Mouse (Mus musculus) kidney, embryonic 14.5 days (tissue): ENCODE measurements around the gene Zfp644. TPM values are rescaled to one million over a fixed set of nuclear protein-coding genes. Genes with fewer than 3 reads are reported as not detected.
A peak's percentile ranks its signal among the peaks of the same experiment; 100 is the strongest.

Source experiments
- ATAC-seq: fragments of 200-750 bp; cut with Nextera tagmentation; 2 replicates; pipeline ENCODE4 v1.8.0; 2017; ENCODE audit warnings: moderate number of reproducible peaks, mild to moderate bottlenecking, moderate TSS enrichment, moderate library complexity; ENCODE audit not compliant: low FRiP score, low TSS enrichment
- H3K27ac ChIP-seq: fragments of 300-500 bp; sonication (generic); 2 replicates; pipeline ENCODE4 v1.5.1; 2014; ENCODE audit warnings: low read depth, mild to moderate bottlenecking, low read length, moderate library complexity, mixed read lengths
- H3K27me3 ChIP-seq: fragments of 300-500 bp; sonication (generic); 2 replicates; pipeline ENCODE4 v1.6.1; 2014; ENCODE audit warnings: mild to moderate bottlenecking, low read length; ENCODE audit not compliant: control insufficient read depth, insufficient read depth
- H3K36me3 ChIP-seq: fragments of 300-500 bp; sonication (generic); 2 replicates; pipeline ENCODE4 v1.6.1; 2014; ENCODE audit warnings: low read length, mixed read lengths; ENCODE audit not compliant: control insufficient read depth, insufficient read depth
- H3K4me1 ChIP-seq: fragments of 300-500 bp; sonication (generic); 2 replicates; pipeline ENCODE4 v1.6.1; 2014; ENCODE audit warnings: low read length, mixed read lengths; ENCODE audit not compliant: control insufficient read depth, insufficient read depth
- H3K4me2 ChIP-seq: fragments of 300-500 bp; sonication (generic); replicated peaks from 2 replicates; pipeline ENCODE4 v1.6.1; 2014; ENCODE audit warnings: low read depth, mild to moderate bottlenecking, low read length
- H3K4me3 ChIP-seq: fragments of 300-500 bp; sonication (generic); 2 replicates; pipeline ENCODE4 v1.5.1; 2014; ENCODE audit warnings: mild to moderate bottlenecking, low read length
- H3K9ac ChIP-seq: fragments of 300-500 bp; sonication (generic); 2 replicates; pipeline ENCODE4 v1.6.1; 2014; ENCODE audit warnings: low read depth, mild to moderate bottlenecking, low read length, moderate library complexity
- H3K9me3 ChIP-seq: fragments of 300-500 bp; sonication (generic); 2 replicates; pipeline ENCODE4 v1.6.1; 2016; ENCODE audit warnings: low read length; ENCODE audit not compliant: control insufficient read depth
- WGBS: fragments of 180-500 bp; shearing (Covaris S2); extraction: QIAGEN DNeasy Blood & Tissue Kit; methylation state at CpG from one replicate; pipeline ENCODE4 v1.1.7; 2014; 5-methylcytosine and 5-hydroxymethylcytosine counted together
- polyA plus RNA-seq: library from polyadenylated mRNA; unstranded; fragments of >200 nt; fragmentation: Nextera tagmentation; extraction: Ambion mirVana; gene quantifications from 2 replicates; pipeline ENCODE4 v1.2.1, GENCODE M21; 2014

Zfp644 gene
- polyA plus RNA-seq, 1 experiment from 2014 or later, result 107 TPM

GRCm38 (mm10) chr5:106709388-106710084 lies 12.4 kb upstream of the Zfp644 start:
- H3K36me3 ChIP-seq, result no peaks in the 10 kb centered on the region
- no peak overlapping the region for H3K4me2 ChIP-seq
- H3K9ac ChIP-seq, result no peak overlapping the region
- no peak overlapping the region for H3K4me3 ChIP-seq
- no peaks in the 10 kb centered on the region for H3K9me3 ChIP-seq
- ATAC-seq, result no peak
- H3K27ac ChIP-seq, result no peak overlapping the region
- no peaks in the 10 kb centered on the region for H3K27me3 ChIP-seq
- no peaks in the 10 kb centered on the region for H3K4me1 ChIP-seq
- WGBS, result 43% methylated on average over 11 of the region's 11 CpGs

- H3K27ac ChIP-seq, result no peak overlapping the region
- H3K36me3 ChIP-seq, result no peaks in the 10 kb centered on the region
- no peak overlapping the region for H3K4me3 ChIP-seq
- no peak for ATAC-seq
- H3K4me1 ChIP-seq, result no peaks in the 10 kb centered on the region
- no peak overlapping the region for H3K4me2 ChIP-seq
- no peak overlapping the region for H3K9ac ChIP-seq
- 84% methylated on average over 3 of the region's 3 CpGs for WGBS
- peaks cover 3% of the 10 kb centered on the region; the same call in 1 of the 2 replicates for H3K9me3 ChIP-seq
- no peaks in the 10 kb centered on the region for H3K27me3 ChIP-seq
These were observed 9.3 kb upstream of the Zfp644 start for GRCm38 (mm10) chr5:106706363-106706762.

GRCm38 (mm10) chr5:106705162-106705561 lies 8.1 kb upstream of the Zfp644 start:
- Histone ChIP-seq H3K4me2 (no peak overlapping the region), H3K9me3 (peaks cover 3% of the 10 kb centered on the region; the same call in 1 of the 2 replicates), H3K9ac (no peak overlapping the region), H3K27ac (no peak overlapping the region), H3K36me3 (no peaks in the 10 kb centered on the region), H3K4me3 (no peak overlapping the region), H3K27me3 (no peaks in the 10 kb centered on the region), H3K4me1 (no peaks in the 10 kb centered on the region)
- WGBS, result 75% methylated on average over 5 of the region's 5 CpGs
- no peak for ATAC-seq

GRCm38 (mm10) chr5:106695681-106696395 lies 1.2 kb downstream of the Zfp644 start:
- ATAC-seq, result peak; percentile 91
- Histone ChIP-seq H3K4me3 (peak overlapping the region; percentile 91), H3K9me3 (no peaks in the 10 kb centered on the region), H3K27me3 (no peaks in the 10 kb centered on the region), H3K4me1 (peaks cover 5% of the 10 kb centered on the region; the same call in 1 of the 2 replicates), H3K4me2 (peak overlapping the region; percentile 56), H3K36me3 (peaks cover 9% of the 10 kb centered on the region), H3K27ac (peak overlapping the region; percentile 100), H3K9ac (peak overlapping the region; percentile 97)
- WGBS, result 1% methylated on average over 51 of the region's 63 CpGs

- Histone ChIP-seq H3K4me2 (peak overlapping the region; percentile 56), H3K4me3 (peak overlapping the region; percentile 91), H3K36me3 (peaks cover 12% of the 10 kb centered on the region), H3K27ac (peak overlapping the region; percentile 100; the same call in 1 of the 2 replicates), H3K9ac (peak overlapping the region; percentile 97), H3K4me1 (peaks cover 5% of the 10 kb centered on the region; the same call in 1 of the 2 replicates), H3K9me3 (no peaks in the 10 kb centered on the region), H3K27me3 (no peaks in the 10 kb centered on the region)
- ATAC-seq, result no peak
- WGBS, result 33% methylated on average over 9 of the region's 9 CpGs
These were observed 1.9 kb downstream of the Zfp644 start for GRCm38 (mm10) chr5:106695141-106695540.

GRCm38 (mm10) chr5:106694683-106695082 lies 2.4 kb downstream of the Zfp644 start:
- Histone ChIP-seq H3K4me1 (peaks cover 5% of the 10 kb centered on the region; the same call in 1 of the 2 replicates), H3K4me3 (peak overlapping the region; percentile 91), H3K27me3 (no peaks in the 10 kb centered on the region), H3K9me3 (no peaks in the 10 kb centered on the region), H3K4me2 (peak overlapping the region; percentile 56), H3K27ac (no peak overlapping the region), H3K9ac (peak overlapping the region; percentile 97), H3K36me3 (peaks cover 12% of the 10 kb centered on the region)
- ATAC-seq, result no peak
- WGBS, result 94% methylated on average over 1 of the region's 1 CpGs

- no peak for ATAC-seq
- H3K27me3 ChIP-seq, result no peaks in the 10 kb centered on the region
- no peaks in the 10 kb centered on the region for H3K9me3 ChIP-seq
- H3K9ac ChIP-seq, result no peak overlapping the region
- H3K27ac ChIP-seq, result no peak overlapping the region
- H3K4me3 ChIP-seq, result no peak overlapping the region
- peaks cover 12% of the 10 kb centered on the region for H3K36me3 ChIP-seq
- H3K4me2 ChIP-seq, result no peak overlapping the region
- WGBS, result 96% methylated on average over 4 of the region's 4 CpGs
- peaks cover 5% of the 10 kb centered on the region; the same call in 1 of the 2 replicates for H3K4me1 ChIP-seq
These were observed 4.1 kb downstream of the Zfp644 start for GRCm38 (mm10) chr5:106693034-106693433.

- Histone ChIP-seq H3K4me2 (no peak overlapping the region), H3K27ac (no peak overlapping the region), H3K9ac (no peak overlapping the region), H3K4me1 (no peaks in the 10 kb centered on the region), H3K9me3 (no peaks in the 10 kb centered on the region), H3K27me3 (no peaks in the 10 kb centered on the region), H3K4me3 (no peak overlapping the region), H3K36me3 (no peaks in the 10 kb centered on the region)
- WGBS, result 94% methylated on average over 6 of the region's 6 CpGs
- ATAC-seq, result no peak
These were observed 16.2 kb downstream of the Zfp644 start for GRCm38 (mm10) chr5:106680636-106681458.
